Mouse (Mus musculus) midbrain, embryonic 16.5 days (tissue): ENCODE measurements around the gene Arg1. TPM values are rescaled to one million over a fixed set of nuclear protein-coding genes. Genes with fewer than 3 reads are reported as not detected.

ENCODE experiments used
- ATAC-seq: fragments of 200-750 bp; cut with Nextera tagmentation; 2 replicates; pipeline ENCODE4 v1.8.0; 2017; ENCODE audit warnings: moderate TSS enrichment
- H3K27ac ChIP-seq: fragments of 300-500 bp; sonication (generic); 2 replicates; pipeline ENCODE4 v1.5.1; 2014; ENCODE audit warnings: mild to moderate bottlenecking, low read length, mixed read lengths
- H3K27me3 ChIP-seq: fragments of 300-500 bp; sonication (generic); 2 replicates; pipeline ENCODE4 v1.6.1; 2014; ENCODE audit warnings: low read depth, low read length, mixed read lengths; ENCODE audit not compliant: control insufficient read depth, insufficient read depth
- H3K36me3 ChIP-seq: fragments of 300-500 bp; sonication (generic); 2 replicates; pipeline ENCODE4 v1.6.1; 2014; ENCODE audit warnings: mild to moderate bottlenecking, low read length, moderate library complexity, mixed read lengths; ENCODE audit not compliant: control insufficient read depth, insufficient read depth
- H3K4me1 ChIP-seq: fragments of 300-500 bp; sonication (generic); 2 replicates; pipeline ENCODE4 v1.6.1; 2014; ENCODE audit warnings: mild to moderate bottlenecking, low read length, mixed read lengths; ENCODE audit not compliant: control insufficient read depth, insufficient read depth
- H3K4me2 ChIP-seq: fragments of 300-500 bp; sonication (generic); 2 replicates; pipeline ENCODE4 v1.6.1; 2014; ENCODE audit warnings: mild to moderate bottlenecking, low read length, mixed read lengths
- H3K4me3 ChIP-seq: fragments of 300-500 bp; sonication (generic); 2 replicates; pipeline ENCODE4 v1.5.1; 2014; ENCODE audit warnings: low read depth, mild to moderate bottlenecking, low read length, moderate library complexity, mixed read lengths
- H3K9ac ChIP-seq: fragments of 300-500 bp; sonication (generic); 2 replicates; pipeline ENCODE4 v1.6.1; 2014; ENCODE audit warnings: low read depth, low read length, mixed read lengths
- H3K9me3 ChIP-seq: fragments of 300-500 bp; sonication (generic); replicated peaks from 2 replicates; pipeline ENCODE4 v1.6.1; 2014; ENCODE audit warnings: mild to moderate bottlenecking, low read length, mixed read lengths; ENCODE audit not compliant: control insufficient read depth, poor library complexity, severe bottlenecking
- WGBS: fragments of 180-500 bp; shearing (Covaris S2); extraction: QIAGEN DNeasy Blood & Tissue Kit; methylation state at CpG from one replicate; pipeline ENCODE4 v1.1.7; 2014; 5-methylcytosine and 5-hydroxymethylcytosine counted together
- microRNA-seq: library from miRNA; unstranded; fragments of <30 nt; microRNA quantifications from one replicate; pipeline ENCODE4, GENCODE M21; 2017
- polyA plus RNA-seq: library from polyadenylated mRNA; unstranded; fragments of >200 nt; fragmentation: Nextera tagmentation; extraction: Ambion mirVana; gene quantifications from 2 replicates; pipeline ENCODE4 v1.2.1, GENCODE M21; 2015

Arg1 gene
- polyA plus RNA-seq, 1 experiment from 2014 or later = 1.8 TPM

- Histone ChIP-seq H3K9me3 (no peaks in the 10 kb centered on the region), H3K4me1 (peaks cover 3% of the 10 kb centered on the region; the same call in 1 of the 2 replicates), H3K36me3 (peaks cover 32% of the 10 kb centered on the region), H3K4me2 (no peak overlapping the region), H3K27ac (no peak overlapping the region), H3K9ac (no peak overlapping the region), H3K27me3 (no peaks in the 10 kb centered on the region), H3K4me3 (no peak overlapping the region)
- ATAC-seq = no peak
- WGBS = 79% methylated on average over 4 of the region's 4 CpGs
These were observed 53.7 kb downstream of the Arg1 start for GRCm38 (mm10) chr10:24873624-24874023.

- no peaks in the 10 kb centered on the region for H3K9me3 ChIP-seq
- peak within 1 kb of the TSS; percentile 91 for H3K4me3 ChIP-seq
- ATAC-seq = peak; percentile 100
- H3K27ac ChIP-seq = peak within 1 kb of the TSS; percentile 69; the same call in 1 of the 2 replicates
- peaks cover 3% of the 10 kb centered on the region; the same call in 1 of the 2 replicates for H3K4me1 ChIP-seq
- peak within 1 kb of the TSS; percentile 92 for H3K9ac ChIP-seq
- peak within 1 kb of the TSS; percentile 67 for H3K4me2 ChIP-seq
- WGBS = under 1% methylated on average over 36 of the region's 36 CpGs
- H3K27me3 ChIP-seq = no peaks in the 10 kb centered on the region
- H3K36me3 ChIP-seq = peaks cover 8% of the 10 kb centered on the region; the same call in 1 of the 2 replicates
These were observed 57.5 kb downstream of the Arg1 start, which contains the start of gene Med23 for GRCm38 (mm10) chr10:24869760-24870290. Gene Med23, plus strand, starts transcription at chr10:24869986.

Small RNAs within 50 kb of the gene (microRNA-seq; reads per million reads assigned to microRNA genes)
- gene Mir6905 = 0.52 reads per million

Other genes starting within 250 kb of the Arg1 start
- 2.8 and 3.3 TPM in 2 replicates for gene Enpp1, start 215.3 kb downstream of the Arg1 start, polyA plus RNA-seq
- gene Enpp3, start 84.7 kb downstream of the Arg1 start, polyA plus RNA-seq = 2.6 and 3.4 TPM in 2 replicates
- gene Med23, start 57.5 kb downstream of the Arg1 start, polyA plus RNA-seq = 28.7 and 30.0 TPM in 2 replicates